Mouse (Mus musculus) kidney, adult 8-10 months (tissue): ENCODE measurements around the gene Vwa8.

ENCODE experiments used
- DNase-seq, 2 experiments: peaks; one replicate each; pipeline ENCODE4 v3.0.0; 2022

Vwa8 gene

GRCm38 (mm10) chr14:79106655-79107515 is 258.0 kb downstream of the Vwa8 start:
- DNase-seq, result peak; percentile 42 to 73

- DNase-seq, result no peak
Measured at GRCm38 (mm10) chr14:79109375-79109774, 260.5 kb downstream of the Vwa8 start.

GRCm38 (mm10) chr14:79110012-79110411 is 261.2 kb downstream of the Vwa8 start:
- no peak for DNase-seq

- no peak for DNase-seq
Measured at GRCm38 (mm10) chr14:79112050-79112449, 263.2 kb downstream of the Vwa8 start.

GRCm38 (mm10) chr14:79114526-79115383 is 265.9 kb downstream of the Vwa8 start:
- DNase-seq, result no peak

GRCm38 (mm10) chr14:79118457-79118856 is 269.6 kb downstream of the Vwa8 start:
- no peak for DNase-seq

GRCm38 (mm10) chr14:79119354-79119753 is 270.5 kb downstream of the Vwa8 start:
- DNase-seq, result no peak

GRCm38 (mm10) chr14:79120681-79121080 is 271.8 kb downstream of the Vwa8 start:
- DNase-seq, result no peak

GRCm38 (mm10) chr14:79123466-79123865 is 274.6 kb downstream of the Vwa8 start:
- DNase-seq, result no peak

GRCm38 (mm10) chr14:79124643-79125042 is 275.8 kb downstream of the Vwa8 start:
- DNase-seq, result peak in 1 of 2 experiments; percentile 18

- no peak for DNase-seq
Measured at GRCm38 (mm10) chr14:79126176-79126575, 277.3 kb downstream of the Vwa8 start.

GRCm38 (mm10) chr14:79134891-79135334 is 286.1 kb downstream of the Vwa8 start:
- no peak for DNase-seq

GRCm38 (mm10) chr14:79135441-79135840 is 286.6 kb downstream of the Vwa8 start:
- DNase-seq, result no peak

GRCm38 (mm10) chr14:79136585-79136984 is 287.7 kb downstream of the Vwa8 start:
- no peak for DNase-seq

GRCm38 (mm10) chr14:79137100-79137499 is 288.2 kb downstream of the Vwa8 start:
- DNase-seq, result no peak

GRCm38 (mm10) chr14:79139096-79139651 is 290.3 kb downstream of the Vwa8 start:
- no peak for DNase-seq

- peak; percentile 62 to 75 for DNase-seq
Measured at GRCm38 (mm10) chr14:79139918-79140825, 291.3 kb downstream of the Vwa8 start.

GRCm38 (mm10) chr14:79140826-79141219 is 292.0 kb downstream of the Vwa8 start:
- peak; percentile 40 to 59 for DNase-seq

- DNase-seq, result no peak
Measured at GRCm38 (mm10) chr14:79142342-79142741, 293.5 kb downstream of the Vwa8 start.

GRCm38 (mm10) chr14:79143696-79144095 is 294.8 kb downstream of the Vwa8 start:
- no peak for DNase-seq

GRCm38 (mm10) chr14:79144278-79145224 is 295.7 kb downstream of the Vwa8 start:
- DNase-seq, result no peak
